In genomic region chr2:122235425-122235824, GRCm38 (mm10) we compare ENCODE assay signal across 8 mouse cellular contexts. TPM values are rescaled to one million over a fixed set of nuclear protein-coding genes. Genes with fewer than 3 reads are reported as not detected.
A peak's percentile ranks its signal among the peaks of the same experiment; 100 is the strongest.
DNase-seq lines count a peak whose midpoint lies in the region; ATAC-seq and TF ChIP-seq lines count a peak whose summit lies in the region.

No protein-coding gene starts in this region.

- no peaks in the 10 kb centered on the region for H3K27me3 ChIP-seq in hindbrain, embryonic 15.5 days
- no peaks in the 10 kb centered on the region for H3K27me3 ChIP-seq in liver, embryonic 11.5 days (replicated peaks; ENCODE audit: control insufficient read depth, insufficient read depth, low read length)
- H3K27me3 ChIP-seq in thymus, adult 2 months (ENCODE audit: control insufficient read depth, insufficient read depth, low read length), result no peaks in the 10 kb centered on the region

- no peak overlapping the region for H3K27ac ChIP-seq in ES-E14 (ENCODE audit: insufficient read depth, low read depth, low read length, poor library complexity, severe bottlenecking)
- no peak overlapping the region for H3K27ac ChIP-seq in hindbrain, embryonic 15.5 days (replicated peaks)
- H3K27ac ChIP-seq in liver, embryonic 11.5 days (ENCODE audit: low read depth, low read length), result peak overlapping the region; percentile 87
- H3K27ac ChIP-seq in thymus, adult 2 months (ENCODE audit: control insufficient read depth, insufficient read depth, low read length), result no peak overlapping the region

- H3K36me3 ChIP-seq in ES-E14 (ENCODE audit: control insufficient read depth, insufficient read depth, low read length, poor library complexity, severe bottlenecking), result no peaks in the 10 kb centered on the region; the same call in 1 of the 2 replicates
- no peaks in the 10 kb centered on the region for H3K36me3 ChIP-seq in hindbrain, embryonic 15.5 days
- no peaks in the 10 kb centered on the region for H3K36me3 ChIP-seq in liver, embryonic 11.5 days (ENCODE audit: control insufficient read depth, insufficient read depth, low read length)
- H3K36me3 ChIP-seq in thymus, adult 2 months (ENCODE audit: control insufficient read depth, insufficient read depth, low read length), result no peaks in the 10 kb centered on the region

- in situ Hi-C loops in ES-E14 (cut with MboI; ENCODE audit: low sequenced_read_pairs in 2 of 2, unreplicated experiment in 2 of 2), result no loop called here

- peaks cover 5 to 8% of the 10 kb centered on the region in 2 experiments; a peak in 2 of 4 replicates for H3K4me1 ChIP-seq in ES-E14 (ENCODE audit: control insufficient read depth in 2 of 2, insufficient read depth in 2 of 2, low read length in 2 of 2, poor library complexity in 1 of 2)
- H3K4me1 ChIP-seq in hindbrain, embryonic 15.5 days (replicated peaks), result peaks cover 14% of the 10 kb centered on the region
- H3K4me1 ChIP-seq in liver, embryonic 11.5 days (replicated peaks; ENCODE audit: control insufficient read depth, insufficient read depth, low read length), result peaks cover 14% of the 10 kb centered on the region
- H3K4me1 ChIP-seq in thymus, adult 2 months (replicated peaks; ENCODE audit: control insufficient read depth, insufficient read depth, low read length), result peaks cover 8% of the 10 kb centered on the region

- ATAC-seq in common myeloid progenitor, adult 5-6 weeks (replicated peaks; ENCODE audit: low read depth, poor library complexity, severe bottlenecking), result peak; percentile 20
- ATAC-seq in hindbrain, embryonic 15.5 days (ENCODE audit: low FRiP score, low read depth), result no peak
- no peak for ATAC-seq in liver, embryonic 11.5 days (replicated peaks; ENCODE audit: low FRiP score)

- TF ChIP-seq POLR2A in thymus, adult 2 months (IDR thresholded peaks at IDR 0.05; ENCODE audit: control insufficient read depth, extremely low read depth, insufficient read depth, low read length, poor library complexity), result no peak

- TF ChIP-seq CTCF in thymus, adult 2 months (IDR thresholded peaks at IDR 0.05; ENCODE audit: borderline replicate concordance, control insufficient read depth, extremely low read depth, insufficient read depth, low read length, poor library complexity), result no peak

- no peaks in the 10 kb centered on the region for H3K9me3 ChIP-seq in ES-E14 (ENCODE audit: control insufficient read depth, insufficient read depth, low read depth, low read length)
- H3K9me3 ChIP-seq in hindbrain, embryonic 15.5 days, result no peaks in the 10 kb centered on the region
- H3K9me3 ChIP-seq in liver, embryonic 11.5 days (ENCODE audit: control insufficient read depth, low read length), result no peaks in the 10 kb centered on the region

- peak overlapping the region; percentile 79 for H3K4me2 ChIP-seq in hindbrain, embryonic 15.5 days
- H3K4me2 ChIP-seq in liver, embryonic 11.5 days, result peak overlapping the region; percentile 89

- 87% methylated on average over 2 of the region's 2 CpGs for WGBS in hindbrain, embryonic 15.5 days
- 46% methylated on average over 2 of the region's 2 CpGs for WGBS in liver, embryonic 11.5 days
- WGBS in thymus, adult 2 months, result 23% methylated on average over 2 of the region's 2 CpGs

- no peak overlapping the region for H3K9ac ChIP-seq in ES-E14 (ENCODE audit: insufficient read depth, low read depth, low read length, poor library complexity, severe bottlenecking)
- H3K9ac ChIP-seq in hindbrain, embryonic 15.5 days, result no peak overlapping the region
- peak overlapping the region; percentile 85 for H3K9ac ChIP-seq in liver, embryonic 11.5 days (ENCODE audit: low read depth, low read length)

- DNase-seq in ES-E14 (ENCODE audit: low read depth, low spot score), result no peak
- DNase-seq in liver, embryonic 11.5 days (ENCODE audit: low spot score), result no peak
- no peak for DNase-seq in embryo, embryonic 9.5 days (ENCODE audit: extremely low spot score)
- DNase-seq in adrenal gland, adult 18-20 months (ENCODE audit: low spot score in 2 of 2), result no peak
- DNase-seq in embryo, embryonic 10.5 days (ENCODE audit: low spot score), result no peak
- DNase-seq in thymus, adult 2 months, result no peak

- peak overlapping the region; percentile 73 to 85; a peak in 3 of 4 replicates for H3K4me3 ChIP-seq in ES-E14 (ENCODE audit: insufficient read depth in 1 of 2, low read depth in 1 of 2, low read length in 2 of 2, poor library complexity in 1 of 2, severe bottlenecking in 1 of 2)
- H3K4me3 ChIP-seq in hindbrain, embryonic 15.5 days, result peak overlapping the region; percentile 56; the same call in 1 of the 2 replicates
- peak overlapping the region; percentile 75 for H3K4me3 ChIP-seq in liver, embryonic 11.5 days (ENCODE audit: low read depth, low read length)
- no peak overlapping the region for H3K4me3 ChIP-seq in thymus, adult 2 months (ENCODE audit: control insufficient read depth, insufficient read depth, low read length)

TF ChIP-seq in ES-E14, 5 proteins besides CTCF, POLR2A, EP300 and RAD21:
- no peak for TF ChIP-seq HCFC1 (IDR thresholded peaks at IDR 0.05; ENCODE audit: borderline replicate concordance, insufficient read depth, low read length)
- TF ChIP-seq ZNF384 (IDR thresholded peaks at IDR 0.05; ENCODE audit: low read depth, low read length), result no peak
- no peak for TF ChIP-seq CHD2 (IDR thresholded peaks at IDR 0.05; ENCODE audit: low read depth, low read length)
- TF ChIP-seq ZC3H11A (IDR thresholded peaks at IDR 0.05; ENCODE audit: borderline replicate concordance, low read depth, low read length), result no peak
- TF ChIP-seq MAFK (IDR thresholded peaks at IDR 0.05; ENCODE audit: insufficient read depth, low read depth, low read length), result no peak

RNA-seq across cellular contexts. Expression of gene Sord, which starts 0.9 kb away (rescaled TPM):
- total RNA-seq in ES-E14 (2012; rRNA removed), result 18.3 and 26.0 TPM in 2 replicates
- 79.5 and 86.8 TPM in 2 replicates for total RNA-seq in common myeloid progenitor, adult 5-6 weeks (2017)
- 22.7 and 23.7 TPM in 2 replicates for polyA plus RNA-seq in hindbrain, embryonic 15.5 days (2015; fragmentation: Nextera tagmentation; extraction: Ambion mirVana)
- polyA plus RNA-seq in liver, embryonic 11.5 days (2014; fragmentation: Nextera tagmentation; extraction: Ambion mirVana), result 172 and 180 TPM in 2 replicates
- total RNA-seq in adrenal gland, adult 18-20 months (2021), result 10 to 100 TPM; 68.2 to 83.0 TPM
- polyA plus RNA-seq in thymus, adult 2 months (2012; rRNA removed), result 16.7 and 19.0 TPM in 2 replicates

RNA-seq across cellular contexts. Expression of gene Terb2, which starts 49.4 kb away (rescaled TPM):
- total RNA-seq in ES-E14 (2012; rRNA removed), result 0.53 and 1.9 TPM in 2 replicates
- not detected in 2 replicates for total RNA-seq in common myeloid progenitor, adult 5-6 weeks (2017)
- 0.09 TPM in 1 of 2 replicates, not detected in the other for polyA plus RNA-seq in hindbrain, embryonic 15.5 days (2015; fragmentation: Nextera tagmentation; extraction: Ambion mirVana)
- not detected in 2 replicates for polyA plus RNA-seq in liver, embryonic 11.5 days (2014; fragmentation: Nextera tagmentation; extraction: Ambion mirVana)
- total RNA-seq in adrenal gland, adult 18-20 months (2021), result not detected
- not detected in 2 replicates for polyA plus RNA-seq in thymus, adult 2 months (2012; rRNA removed)

RNA-seq across cellular contexts. Expression of gene Patl2, which starts 49.4 kb away (rescaled TPM):
- 1.3 and 2.3 TPM in 2 replicates for total RNA-seq in ES-E14 (2012; rRNA removed)
- total RNA-seq in common myeloid progenitor, adult 5-6 weeks (2017), result not detected in 2 replicates
- 0.07 TPM in 1 of 2 replicates, not detected in the other for polyA plus RNA-seq in hindbrain, embryonic 15.5 days (2015; fragmentation: Nextera tagmentation; extraction: Ambion mirVana)
- polyA plus RNA-seq in liver, embryonic 11.5 days (2014; fragmentation: Nextera tagmentation; extraction: Ambion mirVana), result 0.15 TPM in 1 of 2 replicates, not detected in the other
- not detected for total RNA-seq in adrenal gland, adult 18-20 months (2021)
- polyA plus RNA-seq in thymus, adult 2 months (2012; rRNA removed), result 0.61 and 0.92 TPM in 2 replicates
